Mouse (Mus musculus) CD4-positive naive resting alpha-beta T cell, adult 57 days (primary cell): Measurements from ENCODE around the gene Gnat2. TPM values are rescaled to one million over a fixed set of nuclear protein-coding genes. Genes with fewer than 3 reads are reported as not detected.

ENCODE experiments used
- total RNA-seq: library from RNA; stranded (reverse); gene quantifications from one replicate; pipeline ENCODE4 v1.2.4, GENCODE M21; 2023

Gnat2 gene
- total RNA-seq = not detected

GRCm38 (mm10) chr3:108092536-108093115, at the start of gene Gnat2:
Gene Gnat2, plus strand, starts transcription at chr3:108092789.

GRCm38 (mm10) chr3:108044394-108045140, 48.0 kb upstream of the Gnat2 start, which contains the start of gene Gstm4:
Gene Gstm4, minus strand, starts transcription at chr3:108044894.

GRCm38 (mm10) chr3:108086470-108086979, 6.1 kb upstream of the Gnat2 start, which contains the start of gene Ampd2:
Gene Ampd2, minus strand, starts transcription at chr3:108086651.

GRCm38 (mm10) chr3:108145534-108146445, 53.2 kb downstream of the Gnat2 start, which contains the start of gene Gnai3:
Gene Gnai3, minus strand, starts transcription at chr3:108146146.

Other genes with a start within 250 kb of the Gnat2 start
- gene Eps8l3, start 215.6 kb upstream of the Gnat2 start, total RNA-seq = not detected
- gene Gstm5, start 197.0 kb upstream of the Gnat2 start, total RNA-seq = not detected
- 2.7 TPM for gene Gstm7, start 161.0 kb upstream of the Gnat2 start, total RNA-seq
- not detected for gene Gstm6, start 149.0 kb upstream of the Gnat2 start, total RNA-seq
- not detected for gene Gstm3, start 123.5 kb upstream of the Gnat2 start, total RNA-seq
- gene Gstm2, start 106.3 kb upstream of the Gnat2 start, total RNA-seq = 1.3 TPM
- 9.4 TPM for gene Gstm1, start 74.8 kb upstream of the Gnat2 start, total RNA-seq
- gene Gstm4, start 47.9 kb upstream of the Gnat2 start, total RNA-seq = 3.9 TPM
- gene Ampd2, start 6.1 kb upstream of the Gnat2 start, total RNA-seq = 33.1 TPM
- gene Gnai3, start 53.4 kb downstream of the Gnat2 start, total RNA-seq = 86.8 TPM
- not detected for gene Gpr61, start 62.1 kb downstream of the Gnat2 start, total RNA-seq
- gene Amigo1, start 93.5 kb downstream of the Gnat2 start, total RNA-seq = 2.4 TPM
- 33.5 TPM for gene Cyb561d1, start 108.4 kb downstream of the Gnat2 start, total RNA-seq
- 43.8 TPM for gene Atxn7l2, start 118.1 kb downstream of the Gnat2 start, total RNA-seq
- gene Sypl2, start 133.9 kb downstream of the Gnat2 start, total RNA-seq = not detected
- 33.5 TPM for gene Psma5, start 164.1 kb downstream of the Gnat2 start, total RNA-seq
- 1.3 TPM for gene Sort1, start 191.3 kb downstream of the Gnat2 start, total RNA-seq